In genomic region chr1:164366156-164367128, GRCm38 (mm10) we compare ENCODE assay signal across 8 mouse cellular contexts. TPM values are rescaled to one million over a fixed set of nuclear protein-coding genes. Genes with fewer than 3 reads are reported as not detected.
A peak's percentile ranks its signal among the peaks of the same experiment; 100 is the strongest.
DNase-seq lines count a peak whose midpoint lies in the region; ATAC-seq and TF ChIP-seq lines count a peak whose summit lies in the region.

No protein-coding gene starts in this region.

- WGBS in intestine, postnatal 0 days, result 50% methylated on average over 12 of the region's 12 CpGs
- WGBS in midbrain, embryonic 10.5 days, result 79% methylated on average over 12 of the region's 12 CpGs

- peaks cover 4% of the 10 kb centered on the region; the same call in 1 of the 2 replicates for H3K4me1 ChIP-seq in intestine, postnatal 0 days (replicated peaks; ENCODE audit: control insufficient read depth, insufficient read depth, low read length)
- H3K4me1 ChIP-seq in midbrain, embryonic 10.5 days, result peaks cover 14% of the 10 kb centered on the region

- no peaks in the 10 kb centered on the region for H3K9me3 ChIP-seq in intestine, postnatal 0 days (ENCODE audit: control insufficient read depth)
- H3K9me3 ChIP-seq in midbrain, embryonic 10.5 days (replicated peaks), result no peaks in the 10 kb centered on the region

- DNase-seq in adrenal gland, adult 2 months, result peak; percentile 76
- peak; percentile 73 for DNase-seq in embryo, embryonic 11 days
- peak; percentile 41 to 65 for DNase-seq in gastrocnemius, postnatal 4 days (ENCODE audit: low spot score in 2 of 2)
- peak; percentile 75 to 85 for DNase-seq in left cerebral cortex, postnatal 25 days (ENCODE audit: low spot score in 2 of 2)
- DNase-seq in midbrain, embryonic 10.5 days (ENCODE audit: low spot score), result peak; percentile 58
- DNase-seq in right cerebral cortex, postnatal 4 days, result peak; percentile 77
- peak; percentile 48 to 72 for DNase-seq in urinary bladder, postnatal 4 days (ENCODE audit: low spot score in 2 of 2)

- ATAC-seq in intestine, postnatal 0 days, result peak; percentile 97

- H3K9ac ChIP-seq in intestine, postnatal 0 days (ENCODE audit: low read depth, low read length), result no peak overlapping the region

- H3K4me3 ChIP-seq in intestine, postnatal 0 days (ENCODE audit: low read depth, low read length), result 0 out of 2 replicates have a peak overlapping the region, but pooled peaks have one; percentile 7
- no peak overlapping the region for H3K4me3 ChIP-seq in midbrain, embryonic 10.5 days

- H3K27ac ChIP-seq in intestine, postnatal 0 days (ENCODE audit: low read depth, low read length), result peak overlapping the region; percentile 89
- H3K27ac ChIP-seq in midbrain, embryonic 10.5 days (replicated peaks), result no peak overlapping the region

- no peaks in the 10 kb centered on the region; the same call in 1 of the 2 replicates for H3K36me3 ChIP-seq in intestine, postnatal 0 days (ENCODE audit: control insufficient read depth, insufficient read depth)
- peaks cover 3% of the 10 kb centered on the region for H3K36me3 ChIP-seq in midbrain, embryonic 10.5 days

- TF ChIP-seq CTCF in intestine, postnatal 0 days (IDR thresholded peaks at IDR 0.05; ENCODE audit: low read depth), result peak; percentile 95

- H3K4me2 ChIP-seq in intestine, postnatal 0 days (replicated peaks; ENCODE audit: low read depth), result peak overlapping the region; percentile 52

- no peaks in the 10 kb centered on the region for H3K27me3 ChIP-seq in intestine, postnatal 0 days (replicated peaks; ENCODE audit: control insufficient read depth, insufficient read depth, low read length)
- no peaks in the 10 kb centered on the region for H3K27me3 ChIP-seq in midbrain, embryonic 10.5 days (ENCODE audit: low read depth, poor library complexity, severe bottlenecking)

- intact Hi-C loops in left cerebral cortex, postnatal 25 days (cut with DNase I), result loop anchor here (5.0 kb wide), 2 partner anchors 71 to 671 kb away; no protein-coding TSS in a partner anchor

RNA-seq across cellular contexts. Expression of gene Blzf1, which starts 59.2 kb away (rescaled TPM):
- total RNA-seq in adrenal gland, adult 2 months (2021), result 10 to 100 TPM; 23.4 to 31.7 TPM
- polyA plus RNA-seq in adrenal gland, adult 2 months (2012; rRNA removed), result 0.97 and 0.98 TPM in 2 replicates
- 10 to 100 TPM; 24.5 to 31.2 TPM for total RNA-seq in gastrocnemius, postnatal 4 days (2021)
- 16.7 and 17.2 TPM in 2 replicates for polyA plus RNA-seq in intestine, postnatal 0 days (2015; fragmentation: Nextera tagmentation; extraction: Ambion mirVana)
- 10 to 100 TPM; 26.2 to 28.5 TPM for total RNA-seq in left cerebral cortex, postnatal 25 days (2021)
- 26.0 and 27.2 TPM in 2 replicates for polyA plus RNA-seq in midbrain, embryonic 10.5 days (2016; fragmentation: Nextera tagmentation; extraction: Ambion mirVana)
